Mouse (Mus musculus) forebrain, embryonic 11.5 days (tissue): ENCODE measurements around the gene Pnp. TPM values are rescaled to one million over a fixed set of nuclear protein-coding genes. Genes with fewer than 3 reads are reported as not detected.
"Not testable (repeated sequence)": the region's sequence is repeated elsewhere in the genome, so short reads cannot be mapped to it uniquely, and the experiment has no call there.

Experiments used
- ATAC-seq: fragments of 200-750 bp; cut with Nextera tagmentation; replicated peaks from 2 replicates; pipeline ENCODE4 v1.8.0; 2017; ENCODE audit warnings: moderate TSS enrichment; ENCODE audit not compliant: low FRiP score
- DNase-seq: peaks from one replicate; pipeline ENCODE4 v3.0.0-alpha.2; 2017; ENCODE audit warnings: low spot score
- H3K27ac ChIP-seq: fragments of 300-500 bp; sonication (generic); 2 replicates; pipeline ENCODE4 v1.5.1; 2014; ENCODE audit warnings: low read depth, low read length
- H3K27me3 ChIP-seq: fragments of 300-500 bp; sonication (generic); 2 replicates; pipeline ENCODE4 v1.6.1; 2014; ENCODE audit warnings: mild to moderate bottlenecking, low read length, mixed read lengths; ENCODE audit not compliant: control insufficient read depth, insufficient read depth
- H3K36me3 ChIP-seq: fragments of 300-500 bp; sonication (generic); 2 replicates; pipeline ENCODE4 v1.6.1; 2014; ENCODE audit warnings: mild to moderate bottlenecking, low read length, moderate library complexity, mixed read lengths; ENCODE audit not compliant: control insufficient read depth, insufficient read depth
- H3K4me1 ChIP-seq: fragments of 300-500 bp; sonication (generic); replicated peaks from 2 replicates; pipeline ENCODE4 v1.6.1; 2014; ENCODE audit warnings: low read length, mixed read lengths; ENCODE audit not compliant: control insufficient read depth, insufficient read depth
- H3K4me2 ChIP-seq: fragments of 300-500 bp; sonication (generic); 2 replicates; pipeline ENCODE4 v1.6.1; 2014; ENCODE audit warnings: low read depth, mild to moderate bottlenecking, low read length, moderate library complexity, mixed read lengths; ENCODE audit not compliant: severe bottlenecking
- H3K4me3 ChIP-seq: fragments of 300-500 bp; sonication (generic); 2 replicates; pipeline ENCODE4 v1.5.1; 2014; ENCODE audit warnings: low read depth, low read length
- H3K9ac ChIP-seq: fragments of 300-500 bp; sonication (generic); 2 replicates; pipeline ENCODE4 v1.6.1; 2014; ENCODE audit warnings: low read length
- H3K9me3 ChIP-seq: fragments of 300-500 bp; sonication (generic); 2 replicates; pipeline ENCODE4 v1.6.1; 2016; ENCODE audit warnings: low read length, mixed read lengths; ENCODE audit not compliant: control insufficient read depth
- WGBS: fragments of 180-500 bp; shearing (Covaris S2); extraction: QIAGEN DNeasy Blood & Tissue Kit; methylation state at CpG from one replicate; pipeline ENCODE4 v1.1.7; 2014; 5-methylcytosine and 5-hydroxymethylcytosine counted together
- polyA plus RNA-seq: library from polyadenylated mRNA; unstranded; fragments of >200 nt; fragmentation: Nextera tagmentation; extraction: Ambion mirVana; gene quantifications from 2 replicates; pipeline ENCODE4 v1.2.1, GENCODE M21; 2014

Gene Pnp
- polyA plus RNA-seq, 1 experiment from 2014 or later = 69.6 TPM

- H3K9me3 ChIP-seq = no peaks in the 10 kb centered on the region
- no peak for ATAC-seq
- DNase-seq = no peak
- H3K4me3 ChIP-seq = no peak overlapping the region
- H3K36me3 ChIP-seq = no peaks in the 10 kb centered on the region
- H3K4me2 ChIP-seq = no peak overlapping the region
- H3K27ac ChIP-seq = no peak overlapping the region
- H3K9ac ChIP-seq = no peak overlapping the region
- H3K4me1 ChIP-seq = no peaks in the 10 kb centered on the region
- no peaks in the 10 kb centered on the region for H3K27me3 ChIP-seq
- WGBS = 85% methylated on average over 3 of the region's 3 CpGs
Measured at GRCm38 (mm10) chr14:50938119-50938908, 7.4 kb downstream of the Pnp start.

GRCm38 (mm10) chr14:50938940-50939339, 8.1 kb downstream of the Pnp start:
- WGBS = 55% methylated on average over 2 of the region's 2 CpGs
- no peak overlapping the region for H3K27ac ChIP-seq
- no peak overlapping the region for H3K4me3 ChIP-seq
- no peaks in the 10 kb centered on the region for H3K36me3 ChIP-seq
- H3K9ac ChIP-seq = no peak overlapping the region
- ATAC-seq (no peak), DNase-seq (no peak)
- H3K27me3 ChIP-seq = no peaks in the 10 kb centered on the region
- H3K4me2 ChIP-seq = no peak overlapping the region
- no peaks in the 10 kb centered on the region for H3K9me3 ChIP-seq
- H3K4me1 ChIP-seq = no peaks in the 10 kb centered on the region

GRCm38 (mm10) chr14:50943932-50944667, 13.2 kb downstream of the Pnp start, which contains the start of gene Gm49342:
TSS of gene Gm49342 (plus strand) at chr14:50944517.
- WGBS = 18% methylated on average over 31 of the region's 31 CpGs
- Histone ChIP-seq H3K9ac (peak within 1 kb of the TSS; percentile 65), H3K4me2 (peak within 1 kb of the TSS; percentile 61), H3K4me3 (peak within 1 kb of the TSS; percentile 42), H3K27ac (peak within 1 kb of the TSS; percentile 72), H3K36me3 (no peaks in the 10 kb centered on the region), H3K27me3 (no peaks in the 10 kb centered on the region), H3K9me3 (no peaks in the 10 kb centered on the region), H3K4me1 (peaks cover 2% of the 10 kb centered on the region; the same call in 1 of the 2 replicates)
- ATAC-seq = peak; percentile 99
- peak; percentile 95 for DNase-seq

GRCm38 (mm10) chr14:50944668-50945033, 13.8 kb downstream of the Pnp start:
- H3K4me2 ChIP-seq = peak overlapping the region; percentile 61
- not testable (repeated sequence) for H3K4me1 ChIP-seq, H3K36me3 ChIP-seq, DNase-seq, H3K27me3 ChIP-seq, H3K9me3 ChIP-seq
- H3K9ac ChIP-seq = peak overlapping the region; percentile 65
- peak; percentile 95 for ATAC-seq
- peak overlapping the region; percentile 72 for H3K27ac ChIP-seq
- H3K4me3 ChIP-seq = peak overlapping the region; percentile 42
- WGBS = 2% methylated on average over 14 of the region's 15 CpGs

- not testable (repeated sequence) for H3K9me3 ChIP-seq, H3K36me3 ChIP-seq, H3K27me3 ChIP-seq, DNase-seq, ATAC-seq, H3K4me1 ChIP-seq
- Histone ChIP-seq H3K4me3 (peak overlapping the region; percentile 42), H3K9ac (peak overlapping the region; percentile 65), H3K4me2 (peak overlapping the region; percentile 61), H3K27ac (peak overlapping the region; percentile 72)
- WGBS = 9% methylated on average over 6 of the region's 6 CpGs
Measured at GRCm38 (mm10) chr14:50945081-50945480, 14.2 kb downstream of the Pnp start.

GRCm38 (mm10) chr14:50945526-50945925, 14.6 kb downstream of the Pnp start:
- not testable (repeated sequence) for H3K36me3 ChIP-seq, H3K4me1 ChIP-seq, ATAC-seq, H3K9me3 ChIP-seq, H3K27me3 ChIP-seq, H3K27ac ChIP-seq, DNase-seq
- H3K4me3 ChIP-seq = peak overlapping the region; percentile 42
- peak overlapping the region; percentile 65; the same call in 1 of the 2 replicates for H3K9ac ChIP-seq
- peak overlapping the region; percentile 61 for H3K4me2 ChIP-seq
- 36% methylated on average over 3 of the region's 3 CpGs for WGBS

- no peak overlapping the region for H3K4me3 ChIP-seq
- no peak overlapping the region for H3K9ac ChIP-seq
- H3K36me3 ChIP-seq = no peaks in the 10 kb centered on the region; the same call in 1 of the 2 replicates
- H3K9me3 ChIP-seq = no peaks in the 10 kb centered on the region
- H3K4me1 ChIP-seq = no peaks in the 10 kb centered on the region
- 88% methylated on average over 10 of the region's 10 CpGs for WGBS
- DNase-seq (no peak), ATAC-seq (no peak)
- no peak overlapping the region for H3K4me2 ChIP-seq
- no peak overlapping the region for H3K27ac ChIP-seq
- H3K27me3 ChIP-seq = no peaks in the 10 kb centered on the region
Measured at GRCm38 (mm10) chr14:50955487-50955886, 24.6 kb downstream of the Pnp start.

- not testable (repeated sequence) for H3K36me3 ChIP-seq, H3K4me1 ChIP-seq, H3K9me3 ChIP-seq, H3K27ac ChIP-seq, H3K4me3 ChIP-seq, H3K27me3 ChIP-seq
- peak within 1 kb of the TSS; percentile 29; the same call in 1 of the 2 replicates for H3K4me2 ChIP-seq
- ATAC-seq = peak; percentile 85
- 8% methylated on average over 19 of the region's 19 CpGs for WGBS
- peak within 1 kb of the TSS; percentile 8; the same call in 1 of the 2 replicates for H3K9ac ChIP-seq
- DNase-seq = peak; percentile 60
Measured at GRCm38 (mm10) chr14:50955942-50956508, 25.1 kb downstream of the Pnp start, which contains the start of gene Pnp2. TSS of gene Pnp2 (plus strand) at chr14:50955992.
